Mouse (Mus musculus): ENCODE results near the gene Bche. TPM values are rescaled to one million over a fixed set of nuclear protein-coding genes. Genes with fewer than 3 reads are reported as not detected.

The Bche gene
- 3.4 and 11.9 TPM in 2 replicates for polyA plus RNA-seq (2012; rRNA removed)

GRCm38 (mm10) chr3:73708410-73708714 lies at the start of gene Bche:
Bche (minus strand) TSS chr3:73708415.
- 2% methylated on average over 10 of the region's 10 CpGs for WGBS
- DNase-seq (ENCODE audit: low read depth, low spot score) = no peak

- DNase-seq (ENCODE audit: low read depth, low spot score) = no peak
Measured at GRCm38 (mm10) chr3:73741998-73742397, 33.8 kb upstream of the Bche start.

DNA sequence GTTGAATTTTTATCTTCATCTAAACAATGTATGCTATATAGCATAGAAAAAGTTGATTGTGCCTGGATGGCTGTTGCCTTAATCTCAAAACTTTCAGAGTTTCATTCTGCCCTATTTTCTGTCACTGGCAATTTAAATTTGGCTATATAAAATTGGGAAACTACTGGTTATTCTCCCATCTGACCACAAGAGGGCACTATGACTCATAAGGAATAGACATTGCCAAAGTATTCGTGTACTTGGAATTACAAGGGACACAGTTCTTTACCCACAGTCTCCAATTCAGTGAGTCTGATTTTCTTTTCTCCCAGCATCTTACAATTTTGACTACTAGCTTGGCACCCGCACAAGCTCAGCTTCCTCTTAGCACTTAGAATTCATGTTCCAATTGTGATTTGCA lies 23.5 kb upstream of the Bche start:
- DNase-seq (ENCODE audit: low read depth, low spot score) = no peak
- 40% methylated on average over 2 of the region's 2 CpGs for WGBS

DNA sequence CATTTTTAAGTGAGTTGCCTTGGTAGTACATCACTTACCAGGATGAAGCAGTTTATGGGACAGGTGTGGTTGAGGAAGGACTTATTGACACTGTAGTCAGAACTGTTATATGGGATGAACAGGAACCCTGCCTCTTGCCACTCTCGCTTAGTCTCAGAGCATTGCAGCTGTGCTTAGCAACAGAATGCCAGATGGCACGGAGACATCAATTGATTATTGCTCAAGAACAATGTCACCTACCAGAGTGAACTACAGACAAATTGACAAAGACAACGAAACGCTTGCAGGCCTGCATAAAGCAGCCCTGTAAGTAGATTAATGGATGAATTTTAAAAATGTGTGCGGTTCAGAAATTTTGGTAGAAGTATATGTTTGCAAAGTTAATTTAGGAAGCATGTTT lies 21.3 kb upstream of the Bche start:
- 68% methylated on average over 5 of the region's 5 CpGs for WGBS
- no peak for DNase-seq (ENCODE audit: low read depth, low spot score)

- no peak for DNase-seq (ENCODE audit: low read depth, low spot score)
Measured at GRCm38 (mm10) chr3:73725711-73726110, 17.5 kb upstream of the Bche start.

GRCm38 (mm10) chr3:73724869-73725268 lies 16.7 kb upstream of the Bche start:
- WGBS = 97% methylated on average over 1 of the region's 1 CpGs
- no peak for DNase-seq (ENCODE audit: low read depth, low spot score)

GRCm38 (mm10) chr3:73717610-73718284 lies 9.5 kb upstream of the Bche start:
- WGBS = 45% methylated on average over 1 of the region's 1 CpGs

GRCm38 (mm10) chr3:73709871-73710270 lies 1.7 kb upstream of the Bche start:
- no peak for DNase-seq (ENCODE audit: low read depth, low spot score)
- 76% methylated on average over 8 of the region's 8 CpGs for WGBS

More at GRCm38 (mm10) chr3:73717610-73718284, 9.5 kb upstream of the Bche start:
- peak; percentile 66 for DNase-seq (ENCODE audit: low read depth, low spot score)

DNA sequence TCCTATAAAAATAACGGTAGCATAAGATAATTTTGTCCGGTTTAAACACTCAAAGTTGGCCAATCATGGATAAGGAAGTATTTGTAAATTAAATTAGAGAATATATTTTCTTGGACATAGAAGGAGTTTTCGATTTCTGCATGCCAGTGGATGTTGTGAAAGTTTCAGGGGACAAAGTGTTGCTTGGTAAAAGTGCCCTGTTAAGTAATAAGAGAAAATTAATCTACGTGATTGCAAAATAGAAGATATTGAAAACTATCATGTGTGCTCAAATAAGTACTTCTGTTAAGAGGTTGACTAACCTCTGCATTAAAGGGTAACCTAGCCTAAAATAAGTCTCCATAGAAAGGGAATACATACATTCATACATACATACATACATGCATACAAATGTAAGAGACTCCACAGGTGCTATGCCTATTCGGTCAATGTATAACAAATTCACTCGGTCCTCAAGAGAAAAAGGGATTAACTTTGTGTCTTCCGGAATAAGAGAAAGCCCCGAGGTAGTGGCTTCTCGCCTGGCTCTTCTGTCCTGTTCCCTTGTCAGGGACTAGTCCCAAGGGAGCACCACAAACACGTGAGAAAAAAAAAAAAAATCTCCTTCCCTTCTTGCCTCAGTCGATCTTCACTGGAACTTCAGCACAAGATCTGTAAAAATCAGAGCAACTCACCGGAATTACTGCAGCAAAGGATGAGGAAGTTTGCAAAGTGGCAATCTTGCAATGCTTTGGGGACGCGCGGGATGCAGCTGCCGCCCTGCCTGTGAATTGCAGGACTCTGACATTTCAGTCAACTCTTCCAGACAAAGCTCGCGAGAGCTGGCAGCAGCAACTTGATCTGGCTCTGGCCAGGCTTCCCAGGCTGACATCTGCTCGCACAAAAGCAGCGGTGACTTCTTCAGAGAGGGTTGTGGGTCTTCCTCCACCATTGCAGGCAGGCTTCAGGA lies 480 bp downstream of the Bche start:
- 13% methylated on average over 20 of the region's 20 CpGs for WGBS
- no peak for DNase-seq (ENCODE audit: low read depth, low spot score)

- WGBS = 29% methylated on average over 1 of the region's 1 CpGs
- DNase-seq (ENCODE audit: low read depth, low spot score) = no peak
Measured at GRCm38 (mm10) chr3:73706544-73706943, 1.7 kb downstream of the Bche start.

DNA sequence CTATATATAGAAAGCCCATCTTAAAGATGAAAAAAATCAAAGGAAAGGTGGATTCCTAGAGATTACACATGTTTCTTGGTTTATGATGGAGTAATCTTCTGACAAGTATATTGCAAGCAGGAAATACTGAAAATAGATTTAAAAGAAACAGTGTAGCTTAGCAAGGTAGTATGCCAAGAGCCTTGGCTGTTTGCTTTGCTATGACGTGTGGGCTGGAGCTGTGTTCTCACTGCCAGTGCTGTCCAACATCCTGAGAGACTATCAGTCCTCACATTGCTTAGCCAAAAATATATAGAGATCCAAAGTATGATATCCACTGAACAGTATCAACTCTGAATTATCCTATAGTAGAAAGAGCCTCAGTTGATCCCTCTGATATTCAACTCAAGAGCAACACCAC lies 9.3 kb downstream of the Bche start:
- WGBS = 39% methylated on average over 1 of the region's 1 CpGs
- no peak for DNase-seq (ENCODE audit: low read depth, low spot score)

DNA sequence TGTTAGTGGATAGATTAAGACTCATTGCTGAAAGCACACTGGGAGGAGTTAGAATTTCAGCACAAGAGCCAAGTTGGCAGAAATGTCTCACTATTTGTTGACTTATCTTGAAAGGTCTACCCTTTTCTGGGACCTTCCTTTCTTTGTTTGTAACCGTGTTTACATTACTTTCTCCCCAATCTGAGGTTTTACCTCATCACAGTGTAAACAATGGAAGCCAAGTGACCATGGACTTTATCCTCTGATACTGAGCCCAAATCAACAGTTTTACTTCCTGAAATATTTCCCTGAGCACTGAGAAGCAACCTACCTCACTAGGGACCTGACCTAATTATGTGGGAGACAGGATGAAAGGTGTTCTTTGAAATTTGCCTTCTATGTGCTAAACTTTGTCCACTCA lies 34.9 kb downstream of the Bche start:
- DNase-seq (ENCODE audit: low read depth, low spot score) = peak; percentile 74
- WGBS = 11% methylated on average over 1 of the region's 1 CpGs

GRCm38 (mm10) chr3:73668172-73668571 lies 40.0 kb downstream of the Bche start:
- WGBS = 23% methylated on average over 5 of the region's 5 CpGs
- DNase-seq (ENCODE audit: low read depth, low spot score) = peak; percentile 33

GRCm38 (mm10) chr3:73667245-73668131 lies 40.7 kb downstream of the Bche start:
- 78% methylated on average over 3 of the region's 3 CpGs for WGBS

GRCm38 (mm10) chr3:73650281-73650680 lies 57.9 kb downstream of the Bche start:
- no peak for DNase-seq (ENCODE audit: low read depth, low spot score)

More at GRCm38 (mm10) chr3:73667245-73668131, 40.7 kb downstream of the Bche start:
- DNase-seq (ENCODE audit: low read depth, low spot score) = no peak

- 86% methylated on average over 2 of the region's 2 CpGs for WGBS
- no peak for DNase-seq (ENCODE audit: low read depth, low spot score)
Measured at GRCm38 (mm10) chr3:73647064-73647463, 61.2 kb downstream of the Bche start.

DNA sequence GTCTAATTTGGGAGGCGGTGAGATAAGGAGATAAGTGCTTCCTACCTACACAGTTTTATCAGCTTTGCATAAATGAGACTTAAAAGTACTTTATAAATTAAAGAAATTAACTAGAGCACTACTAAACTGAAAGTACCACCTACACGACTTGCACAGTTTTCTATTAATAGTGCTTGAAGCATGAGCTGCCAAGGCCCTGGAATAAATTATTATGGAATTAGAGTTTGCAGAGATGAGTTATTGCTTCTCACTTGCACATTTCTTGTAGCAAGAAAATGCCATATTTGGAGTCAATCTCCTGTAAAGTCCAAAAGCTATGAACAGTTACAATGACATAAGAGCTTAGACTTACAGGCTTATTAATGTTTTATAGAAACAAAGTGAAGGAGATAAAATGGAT lies 96.8 kb downstream of the Bche start:
- WGBS = 78% methylated on average over 2 of the region's 2 CpGs
- no peak for DNase-seq (ENCODE audit: low read depth, low spot score)

- no peak for DNase-seq (ENCODE audit: low read depth, low spot score)
- WGBS = 76% methylated on average over 5 of the region's 5 CpGs
Measured at GRCm38 (mm10) chr3:73591757-73592533, 116.3 kb downstream of the Bche start.

Measured in large intestine, adult 2 months (tissue).